Mouse (Mus musculus) megakaryocyte-erythroid progenitor cell, adult 5-6 weeks (primary cell): ENCODE data around the gene Arrdc4. TPM values are rescaled to one million over a fixed set of nuclear protein-coding genes. Genes with fewer than 3 reads are reported as not detected.

Experiments used
- ATAC-seq: replicated peaks from 2 replicates; pipeline ENCODE4 v1.8.0; 2016; ENCODE audit warnings: mild to moderate bottlenecking, inconsistent platforms; ENCODE audit not compliant: severe bottlenecking, poor library complexity, low FRiP score, low TSS enrichment
- total RNA-seq, 2 experiments: library from RNA; stranded (forward) in 1 of 2; stranded (reverse) in 1 of 2; fragments of 200-1000, 215-1000 nt in 1 of 2; fragments of >200 nt in 1 of 2; fragmentation: Nextera tagmentation in 1 of 2; gene quantifications; 2 replicates each; pipeline ENCODE4 v1.2.3; 2014 to 2017

Arrdc4 gene
- 3.5 and 8.3 TPM in 2 replicates for total RNA-seq (2014; fragmentation: Nextera tagmentation)
- 9.6 and 12.8 TPM in 2 replicates for total RNA-seq (2017)

DNA sequence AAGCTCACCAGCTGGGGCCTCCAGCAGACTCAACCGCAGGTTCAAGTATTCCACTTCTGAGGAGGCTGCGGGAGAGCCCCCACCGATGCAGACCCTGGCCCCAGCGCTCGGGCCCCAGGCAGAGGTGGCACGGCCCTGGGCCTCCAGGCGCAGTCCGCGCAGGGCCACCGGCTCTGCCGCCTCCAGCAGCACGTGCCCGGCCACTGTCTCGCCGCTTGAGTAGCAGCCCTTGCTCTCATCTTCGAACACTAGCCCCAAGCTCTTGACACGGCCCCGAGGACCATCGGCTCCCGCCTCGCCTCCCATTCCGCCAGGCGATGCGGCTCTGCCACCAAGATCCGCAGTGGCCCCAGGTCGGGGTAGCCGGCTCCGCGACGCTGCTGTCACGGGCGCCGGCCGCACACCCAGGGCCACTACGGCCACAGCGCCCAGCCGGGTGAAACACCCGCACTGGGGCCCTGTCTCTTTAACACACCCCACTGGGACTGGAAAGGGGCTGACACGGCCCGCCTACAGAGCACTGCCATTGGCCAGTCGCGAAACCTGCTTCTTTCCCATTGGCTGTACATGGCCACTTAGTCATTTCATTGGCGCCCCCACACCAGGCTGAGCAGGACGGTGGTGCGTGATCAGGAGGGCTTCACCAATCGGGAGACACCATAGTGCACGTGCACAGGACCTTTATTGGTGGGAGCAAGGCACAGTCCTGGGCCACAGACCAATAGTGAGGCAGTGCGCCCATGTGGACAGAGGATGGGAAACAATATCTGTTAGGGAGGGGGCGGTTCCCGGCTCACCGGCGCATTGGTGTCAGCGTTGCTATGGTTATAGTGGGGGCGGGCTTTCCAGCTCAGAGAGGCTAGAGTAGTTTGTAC lies at the start of gene Arrdc4:
Arrdc4 (minus strand) TSS at position 481 of the 875 bp plus-strand sequence.
- ATAC-seq, result peak; percentile 100

DNA sequence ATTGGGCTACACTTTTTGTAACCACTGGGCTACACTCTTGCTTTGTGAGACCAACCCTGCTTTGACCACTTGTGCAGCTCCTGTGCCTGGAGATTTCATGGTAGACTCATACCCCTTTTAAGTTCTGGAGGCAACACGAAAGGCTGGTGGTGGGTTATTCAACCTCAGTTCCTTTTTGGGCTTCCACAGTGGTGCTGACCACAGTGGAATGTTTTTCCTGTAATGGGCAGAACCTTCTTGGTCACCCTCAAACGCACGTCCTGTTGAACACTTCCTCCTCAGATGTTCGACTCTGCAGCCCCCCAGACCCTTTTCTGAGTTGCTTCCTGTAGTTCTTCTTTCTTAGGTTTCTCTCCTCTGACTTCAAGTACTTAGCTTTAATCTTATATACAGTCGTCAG lies 46.5 kb upstream of the Arrdc4 start:
- ATAC-seq, result no peak

DNA sequence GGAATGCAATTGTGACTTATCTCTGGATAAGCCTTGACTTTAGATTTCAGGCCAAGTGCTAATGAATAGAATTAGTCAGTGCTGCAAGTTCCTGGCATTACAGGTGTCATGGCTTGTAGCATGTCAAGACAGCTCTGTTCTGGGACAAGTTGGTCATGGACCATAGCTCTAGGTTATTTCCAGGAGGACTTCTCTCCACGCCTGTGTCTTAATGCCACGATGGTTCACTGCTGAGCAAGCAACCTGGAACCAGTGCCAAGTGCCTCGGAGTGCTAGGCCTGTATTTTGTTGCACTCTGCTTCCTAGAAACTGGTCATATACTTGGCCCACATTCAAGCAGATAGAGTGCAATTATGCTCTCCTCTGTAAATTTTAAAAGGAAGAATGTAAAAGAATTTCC lies 39.7 kb upstream of the Arrdc4 start:
- no peak for ATAC-seq

DNA sequence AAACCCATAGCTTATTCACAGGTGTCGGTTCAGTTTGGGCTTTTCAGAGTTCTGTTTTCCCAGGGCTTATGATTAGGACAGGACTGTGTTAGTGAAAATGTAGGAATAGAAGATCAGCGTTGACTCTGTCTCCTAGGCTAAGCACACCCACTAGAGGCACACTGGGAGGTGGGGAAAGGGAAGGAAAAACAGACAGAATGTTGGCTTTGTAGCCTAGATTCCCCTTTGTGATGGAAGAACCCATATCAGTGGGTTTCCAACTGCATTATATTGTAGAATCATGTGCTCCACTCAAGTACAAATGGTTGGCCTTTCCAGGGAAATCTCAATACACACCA lies 22.7 kb upstream of the Arrdc4 start:
- no peak for ATAC-seq

DNA sequence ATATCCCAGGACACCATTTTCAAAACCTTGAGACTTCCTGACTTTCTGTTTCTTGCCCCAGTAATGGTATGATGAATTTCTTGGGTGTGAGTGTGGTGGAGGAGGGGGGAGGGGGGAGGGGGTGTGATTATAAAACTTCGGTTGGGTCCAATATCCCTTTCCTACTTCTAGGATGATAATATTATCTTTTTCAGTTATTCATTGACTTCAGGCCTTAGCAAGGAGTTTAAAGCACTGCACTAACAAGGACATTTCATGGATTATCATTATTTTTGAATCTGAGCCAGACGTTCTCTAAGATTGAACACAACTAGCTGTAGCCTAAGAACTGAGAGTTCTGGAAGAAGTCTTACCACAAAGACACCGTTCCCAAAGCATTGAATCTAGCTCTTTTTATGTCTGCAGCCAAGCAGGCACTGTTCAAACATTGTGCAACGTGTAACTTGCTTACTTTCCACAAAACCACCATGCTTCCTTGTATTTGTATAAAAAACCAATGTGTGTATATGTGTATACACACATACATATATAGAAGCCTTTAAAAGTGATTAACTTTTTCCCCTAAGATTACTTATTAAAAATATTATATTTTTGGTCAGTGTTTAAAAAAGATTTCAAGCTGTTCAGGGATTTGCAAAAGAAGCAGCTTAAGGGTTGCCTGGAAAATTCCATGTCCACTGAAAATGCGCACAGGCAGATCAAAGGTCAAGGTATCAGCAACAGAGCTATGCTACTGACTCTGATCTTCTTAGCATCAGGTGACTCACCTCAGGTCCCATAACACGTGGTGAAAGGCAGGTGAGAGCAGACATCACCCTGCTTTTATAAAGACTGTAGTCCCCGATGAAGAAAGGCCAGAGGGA lies 22.1 kb upstream of the Arrdc4 start:
- no peak for ATAC-seq

DNA sequence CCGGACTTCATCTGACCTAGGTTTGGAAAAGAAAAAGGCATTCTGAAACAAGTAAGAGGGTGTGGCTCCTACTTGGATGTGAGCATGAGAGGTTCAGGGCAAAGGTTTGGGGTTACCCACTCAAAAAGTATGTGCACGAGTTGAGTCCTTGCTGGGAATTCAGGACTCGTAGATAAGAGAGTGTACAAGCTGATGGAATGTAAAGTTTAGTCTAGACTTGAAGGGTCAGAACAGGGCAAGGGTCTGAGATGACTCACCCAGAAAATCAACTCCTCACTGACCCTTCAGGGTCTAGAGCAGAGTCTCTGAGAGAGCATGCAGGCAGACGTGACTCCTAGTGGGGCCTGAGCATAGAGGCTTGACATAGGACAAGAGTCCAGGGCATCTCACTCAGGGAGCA lies 16.9 kb upstream of the Arrdc4 start:
- ATAC-seq, result no peak

DNA sequence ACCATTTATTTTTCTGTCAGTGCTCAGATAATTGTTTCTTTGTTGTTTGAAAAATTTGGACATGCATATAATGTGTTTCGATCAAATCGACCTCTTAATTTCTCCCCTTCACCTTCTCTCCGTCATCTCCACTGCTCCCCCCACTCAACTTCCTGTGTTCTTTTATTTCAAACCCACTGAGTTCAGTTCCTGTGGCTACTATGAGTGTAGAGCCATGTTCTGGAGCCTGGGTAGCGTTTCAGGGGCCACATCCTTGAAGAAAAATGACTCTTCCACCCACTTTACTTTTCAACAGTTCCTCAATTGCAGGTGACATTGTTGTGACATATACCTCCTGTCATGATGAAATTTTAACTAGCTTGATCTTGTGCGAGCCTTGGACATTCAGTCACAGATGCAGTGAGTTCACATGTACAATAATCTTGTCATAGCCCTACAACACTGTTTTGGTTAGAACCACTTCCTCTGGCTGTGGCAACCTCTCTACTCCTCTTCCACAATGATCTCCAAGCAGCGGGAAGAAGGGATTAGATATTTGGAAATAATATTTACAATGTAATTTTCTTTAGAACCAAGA lies 10.2 kb upstream of the Arrdc4 start:
- ATAC-seq, result no peak

DNA sequence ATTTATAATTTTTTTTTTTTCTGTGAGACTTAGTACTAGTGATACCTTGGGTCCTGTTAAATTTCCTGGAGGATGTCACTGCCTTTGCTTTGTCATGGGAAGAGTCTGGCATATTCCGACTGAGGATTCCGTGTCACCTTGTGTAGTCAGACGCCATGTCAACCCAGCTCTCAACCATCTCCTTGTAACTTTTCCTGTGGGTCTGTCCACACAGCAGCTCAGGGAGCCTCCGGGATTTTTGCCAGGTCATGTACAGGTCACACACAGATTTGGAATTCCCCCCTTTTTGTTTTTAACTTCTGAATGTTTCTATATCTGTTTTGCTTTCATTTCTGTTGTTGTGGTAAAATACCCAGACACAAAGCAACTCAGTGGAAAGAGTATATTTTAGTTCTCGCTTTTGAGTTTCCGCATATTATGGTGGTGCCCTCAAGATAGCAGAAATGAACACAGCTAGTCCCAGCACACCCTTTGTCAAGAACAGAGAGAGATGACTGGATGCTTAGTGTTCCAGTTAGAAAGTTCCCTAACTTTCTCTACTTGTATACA lies 7.7 kb upstream of the Arrdc4 start:
- ATAC-seq, result no peak

DNA sequence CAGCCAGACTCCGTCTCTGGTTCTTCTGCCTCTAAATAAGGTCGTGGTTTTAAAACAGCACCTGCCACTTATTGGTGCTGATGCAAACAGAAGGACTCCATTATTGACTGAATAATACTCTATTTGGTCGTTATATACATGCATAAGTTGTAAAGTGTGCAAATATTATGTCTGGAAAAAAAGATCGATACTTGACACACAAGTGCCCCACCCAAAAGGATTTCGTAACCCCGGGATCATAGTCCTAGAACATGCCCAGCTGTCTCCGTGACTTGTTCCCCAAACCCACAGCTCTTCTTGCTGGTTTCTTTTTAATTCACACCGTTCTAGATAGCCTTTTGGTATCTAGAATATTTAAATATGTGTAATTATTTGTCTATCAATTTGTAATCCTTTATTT lies 878 bp upstream of the Arrdc4 start:
- no peak for ATAC-seq

DNA sequence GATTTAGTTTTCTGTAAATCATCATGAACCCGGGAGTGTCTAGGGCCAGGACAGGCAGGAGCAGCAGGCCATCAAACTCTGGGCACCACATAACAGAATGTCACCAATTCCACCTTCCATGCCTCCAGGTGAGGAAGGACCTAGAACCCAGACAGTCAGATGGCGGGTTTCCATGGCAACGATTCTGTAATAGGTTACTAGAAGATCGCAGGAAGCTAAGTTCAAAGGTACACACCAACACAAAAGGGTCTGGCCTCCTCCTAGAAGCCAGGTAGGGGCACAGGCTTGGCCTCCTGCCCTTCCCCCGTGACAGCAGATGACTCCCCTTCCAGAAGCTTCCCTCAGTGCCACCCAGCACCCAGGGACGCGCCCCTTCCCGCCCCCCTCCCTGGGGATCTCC lies 680 bp downstream of the Arrdc4 start:
- no peak for ATAC-seq

DNA sequence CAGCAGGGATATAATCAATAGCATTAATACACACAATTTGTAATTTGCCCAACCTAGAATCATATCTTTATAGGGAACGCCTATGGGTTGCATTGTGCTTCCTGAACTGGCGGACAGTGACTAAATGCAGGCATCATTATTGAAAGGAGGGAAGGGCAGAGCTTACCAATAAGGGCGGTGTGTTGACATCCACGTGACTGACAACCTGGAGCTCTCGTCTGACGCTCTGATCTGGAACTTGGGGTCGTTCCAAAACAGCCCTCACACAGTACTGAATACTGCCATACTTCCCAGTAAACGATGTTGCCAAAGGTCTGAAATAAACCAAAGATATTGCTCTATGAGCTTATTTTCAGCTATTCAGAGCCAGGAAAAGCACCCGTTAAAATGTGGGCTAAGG lies 4.4 kb downstream of the Arrdc4 start:
- ATAC-seq, result no peak

DNA sequence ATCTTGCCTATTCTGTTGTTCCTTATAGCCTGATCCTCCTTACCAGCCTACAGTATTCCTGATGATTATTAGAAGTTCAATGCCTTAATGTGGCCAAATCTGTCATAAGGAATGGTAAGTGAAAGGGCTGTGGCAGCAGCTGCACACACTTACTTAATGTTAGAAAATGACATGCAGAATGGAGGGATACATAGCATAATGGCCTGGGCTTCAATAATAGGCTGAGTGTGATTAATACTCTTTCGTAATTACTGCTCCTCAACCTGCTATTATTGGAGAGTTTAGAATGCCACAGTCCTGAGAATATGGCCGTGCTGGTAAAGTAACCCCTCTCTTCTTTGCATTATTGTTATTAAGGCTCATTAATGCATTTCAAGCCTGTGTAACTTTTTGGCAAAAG lies 4.8 kb downstream of the Arrdc4 start:
- no peak for ATAC-seq

DNA sequence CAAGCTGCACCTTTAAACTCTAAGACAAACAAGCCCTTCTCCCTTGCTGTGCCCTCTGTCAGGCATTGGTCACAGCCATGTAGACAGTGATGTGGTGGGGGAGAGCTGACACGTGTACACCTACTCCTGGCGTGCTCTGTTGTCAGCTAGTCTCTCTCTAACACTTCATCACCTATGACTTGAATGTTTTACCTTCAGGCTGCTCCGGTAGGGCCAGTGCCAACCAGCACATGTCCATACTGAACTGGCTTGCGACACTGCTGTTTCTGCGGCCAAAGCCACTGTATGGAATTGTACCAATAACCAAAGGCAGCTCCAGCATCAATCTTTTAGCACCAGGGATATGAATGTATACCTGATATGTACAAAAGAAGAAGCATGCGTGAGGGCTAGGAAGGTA lies 8.3 kb downstream of the Arrdc4 start:
- no peak for ATAC-seq

DNA sequence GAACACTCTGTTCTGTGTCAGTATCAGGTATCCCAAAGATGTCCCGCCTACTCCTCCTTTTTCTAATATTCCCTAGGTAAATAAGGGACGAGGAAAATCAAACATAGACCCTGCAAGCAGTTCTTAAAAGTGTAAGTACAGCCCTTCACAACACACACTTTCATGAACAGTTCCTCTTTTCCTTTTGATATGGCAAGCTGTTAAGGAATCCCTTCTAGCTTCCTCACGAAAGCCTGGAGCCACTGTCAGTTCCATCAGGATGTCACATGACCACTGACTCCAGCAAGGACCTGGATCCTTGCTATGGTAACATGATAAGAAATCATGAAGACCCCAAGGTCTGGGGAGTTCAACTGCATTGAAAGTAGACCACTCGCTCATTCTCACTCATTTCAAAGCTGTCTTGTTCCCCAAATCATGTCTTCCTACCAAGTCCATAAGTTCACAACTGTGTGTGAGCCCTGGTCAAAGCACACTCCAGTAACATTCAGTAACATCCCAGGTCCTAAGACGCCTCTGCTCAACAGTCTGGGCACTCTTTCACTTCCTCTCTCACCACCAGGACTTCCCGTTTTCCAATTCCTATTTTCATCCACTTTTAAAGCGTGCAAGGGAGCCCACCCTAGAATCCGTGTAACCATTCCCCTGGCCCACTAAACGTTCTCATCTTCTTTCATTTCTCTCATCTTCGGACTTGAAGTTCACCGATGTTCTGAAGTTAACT lies 10.2 kb downstream of the Arrdc4 start:
- ATAC-seq, result no peak

DNA sequence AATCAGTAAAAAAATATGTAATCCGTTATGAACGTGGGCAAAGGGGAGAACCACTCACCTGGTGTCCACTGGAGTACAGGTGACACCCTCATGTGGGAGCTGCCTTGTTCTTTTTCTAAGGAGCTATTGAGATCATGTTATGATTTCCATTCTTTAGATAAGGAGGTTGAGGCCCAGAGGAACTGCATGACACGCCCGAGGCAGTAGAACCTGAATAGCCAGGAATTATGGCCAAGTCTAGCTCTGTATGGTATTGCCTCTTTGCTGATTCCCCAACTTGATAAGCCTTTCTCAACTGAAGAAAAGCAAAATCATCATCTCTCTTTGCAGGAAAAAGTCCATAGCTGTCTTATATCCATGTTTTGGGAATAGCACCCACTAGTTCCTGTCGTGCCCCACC lies 22.7 kb downstream of the Arrdc4 start:
- no peak for ATAC-seq

DNA sequence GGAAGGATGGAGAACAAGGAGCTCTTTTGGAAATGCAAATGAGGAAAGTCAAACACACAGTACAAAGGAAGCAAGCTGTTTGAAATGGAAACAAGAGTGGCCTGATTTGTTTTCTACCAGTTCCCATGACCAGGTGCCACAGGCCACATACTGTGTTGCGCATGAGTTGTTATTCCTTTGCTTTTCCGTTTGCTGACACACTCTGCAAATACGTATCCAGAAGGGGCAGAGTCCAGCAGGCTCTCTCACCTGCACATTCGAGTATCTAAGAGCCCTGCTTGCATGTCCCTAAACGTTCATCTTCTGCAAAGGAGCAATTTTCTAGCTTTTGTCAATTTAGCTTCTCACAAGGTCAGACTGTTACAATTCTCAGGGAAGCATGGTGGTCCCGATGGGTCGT lies 24.3 kb downstream of the Arrdc4 start:
- ATAC-seq, result no peak

DNA sequence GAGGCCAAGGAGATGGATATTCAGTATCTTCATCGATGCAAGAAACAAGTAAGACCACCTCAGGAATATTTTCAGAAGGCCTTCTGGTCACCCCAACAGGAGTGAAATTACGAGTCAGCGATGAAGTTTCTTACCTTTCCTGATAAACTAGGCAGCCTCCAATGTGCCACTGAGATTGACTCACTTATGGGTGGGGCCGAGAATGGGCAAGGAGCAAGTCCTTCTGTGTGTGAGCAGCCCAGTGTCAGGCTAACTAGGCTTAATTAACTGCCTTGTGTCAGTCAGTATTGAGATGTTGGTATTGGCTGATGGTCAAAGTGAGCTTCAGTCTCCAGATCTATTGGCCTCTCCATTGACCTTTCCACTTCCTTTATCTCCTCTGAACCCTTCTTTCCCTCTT lies 27.5 kb downstream of the Arrdc4 start:
- ATAC-seq, result no peak

DNA sequence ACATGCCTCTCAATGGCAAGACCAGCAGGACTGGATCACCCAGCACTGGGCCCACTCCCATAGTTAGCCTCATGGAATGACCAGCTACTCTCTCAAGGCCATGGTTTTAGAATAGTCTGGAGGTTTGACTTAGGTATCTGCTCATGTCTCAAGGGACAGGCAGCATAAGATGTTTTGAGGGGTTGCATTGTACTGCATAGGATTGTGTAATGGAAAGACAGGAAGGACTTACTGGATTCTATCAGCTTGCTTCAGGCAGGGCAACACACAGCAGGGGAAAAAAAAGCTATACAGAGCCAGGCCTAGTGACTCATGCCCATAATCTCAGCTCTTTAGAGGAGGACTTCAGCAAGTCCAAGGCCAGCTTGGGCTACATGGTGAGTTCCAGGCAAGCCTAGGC lies 31.1 kb downstream of the Arrdc4 start:
- ATAC-seq, result no peak

DNA sequence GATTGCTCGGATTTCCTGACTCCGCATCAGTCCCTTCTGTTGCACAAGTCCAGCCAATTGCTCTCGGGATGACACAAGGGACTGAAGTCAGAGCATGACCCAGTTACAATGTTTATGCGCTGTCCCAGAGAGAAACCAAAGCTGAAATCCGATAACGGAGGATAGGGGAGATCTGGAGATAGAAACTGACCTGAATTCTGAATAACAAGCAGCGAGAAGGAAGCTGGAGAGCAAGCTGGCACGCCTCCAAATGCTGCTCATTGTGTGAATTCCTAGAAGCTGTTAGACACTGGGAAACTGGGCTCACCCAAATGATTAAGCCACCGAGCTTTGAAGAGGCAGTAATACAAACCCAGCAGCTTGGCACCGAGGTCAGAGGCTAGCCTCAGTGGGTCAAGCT lies 31.5 kb downstream of the Arrdc4 start:
- ATAC-seq, result no peak

DNA sequence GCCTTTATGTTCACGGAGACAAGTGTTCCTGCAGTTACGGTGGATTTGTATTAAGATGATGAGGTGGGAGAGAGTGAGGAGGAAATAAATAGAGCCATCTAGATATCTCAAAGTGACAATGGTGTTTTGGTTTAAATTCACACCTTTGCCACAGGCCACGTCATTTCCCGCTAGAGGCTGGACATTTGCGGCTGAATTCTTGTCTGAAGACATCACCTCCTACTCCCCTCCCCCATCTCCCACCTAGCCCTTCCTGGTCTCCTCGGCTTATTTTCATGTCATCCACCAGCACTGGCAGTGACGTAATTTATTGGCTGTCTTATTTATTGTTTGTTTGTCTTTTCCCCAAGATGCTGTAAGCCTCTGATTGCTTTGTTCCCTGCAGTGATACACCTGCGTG lies 32.1 kb downstream of the Arrdc4 start:
- ATAC-seq, result no peak
